In the genomic region with DNA sequence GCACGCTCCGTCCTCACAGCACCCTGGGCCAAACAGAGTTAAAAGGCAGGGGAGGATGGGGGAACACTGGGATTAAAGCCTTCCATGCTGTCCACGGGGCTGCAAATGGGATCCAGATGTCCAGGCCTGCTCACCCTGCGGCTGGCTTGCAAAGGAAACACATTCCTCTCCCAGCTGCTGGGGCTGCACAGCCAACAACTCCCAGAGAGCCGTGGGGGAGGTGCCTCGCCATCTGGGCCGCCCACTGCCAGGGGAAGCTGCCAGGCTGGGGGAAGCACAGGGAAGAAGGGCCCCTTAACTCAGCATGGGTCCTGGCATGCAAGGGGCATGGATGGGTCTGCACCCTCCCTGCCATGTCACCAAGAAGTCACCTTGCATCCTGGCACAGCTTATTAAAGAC, we compare ENCODE assay signal across 8 mouse cellular contexts. TPM values are rescaled to one million over a fixed set of nuclear protein-coding genes. Genes with fewer than 3 reads are reported as not detected.
DNase-seq lines count a peak whose midpoint lies in the region; ATAC-seq and TF ChIP-seq lines count a peak whose summit lies in the region.

No protein-coding gene starts in this region.

- 31% methylated on average over 7 of the region's 7 CpGs for WGBS in intestine, embryonic 16.5 days

- no peak overlapping the region for H3K4me3 ChIP-seq in intestine, embryonic 16.5 days (ENCODE audit: low read length)
- H3K4me3 ChIP-seq in myocyte = no peak overlapping the region

- no peaks in the 10 kb centered on the region for H3K27me3 ChIP-seq in intestine, embryonic 16.5 days (replicated peaks; ENCODE audit: control insufficient read depth, insufficient read depth, low read length)
- no peaks in the 10 kb centered on the region for H3K27me3 ChIP-seq in myocyte (ENCODE audit: control insufficient read depth, insufficient read depth, insufficient read length)

- TF ChIP-seq POLR2A in myocyte (IDR thresholded peaks at IDR 0.05; ENCODE audit: insufficient read length, low read depth) = no peak

- H3K36me3 ChIP-seq in intestine, embryonic 16.5 days (ENCODE audit: control insufficient read depth, insufficient read depth, low read length) = no peaks in the 10 kb centered on the region
- H3K36me3 ChIP-seq in myocyte (ENCODE audit: control insufficient read depth, insufficient read depth) = no peaks in the 10 kb centered on the region

- H3K27ac ChIP-seq in intestine, embryonic 16.5 days (ENCODE audit: low read length) = peak overlapping the region; percentile 64; the same call in 1 of the 2 replicates

- H3K9me3 ChIP-seq in intestine, embryonic 16.5 days (ENCODE audit: control insufficient read depth, low read length) = no peaks in the 10 kb centered on the region

- no peak overlapping the region for H3K4me2 ChIP-seq in intestine, embryonic 16.5 days (ENCODE audit: low read depth, low read length)
- peak overlapping the region; percentile 70 for H3K4me2 ChIP-seq in myocyte (ENCODE audit: low read depth)

- peak; percentile 63 for DNase-seq in adrenal gland, postnatal 10 days
- no peak for DNase-seq in adrenal gland, postnatal 25 days
- DNase-seq in embryo, embryonic 11 days = peak; percentile 89
- DNase-seq in gastrocnemius, postnatal 36 days = peak; percentile 74 to 78
- peak; percentile 75 to 86 for DNase-seq in left cerebral cortex, postnatal 25 days (ENCODE audit: low spot score in 2 of 2)
- no peak for DNase-seq in spleen, adult 18-20 months

- H3K79me2 ChIP-seq in myocyte (ENCODE audit: control insufficient read depth, insufficient read depth) = no peaks in the 10 kb centered on the region

- no peak overlapping the region for H3K9ac ChIP-seq in intestine, embryonic 16.5 days (ENCODE audit: low read depth, low read length)

- peaks cover 27% of the 10 kb centered on the region for H3K4me1 ChIP-seq in intestine, embryonic 16.5 days (ENCODE audit: control insufficient read depth, insufficient read depth, low read length)

- no peak overlapping the region for H3ac ChIP-seq in myocyte (ENCODE audit: control insufficient read depth, insufficient read length)

- intact Hi-C loops in gastrocnemius, postnatal 36 days (cut with DNase I) = no loop called here
- intact Hi-C loops in left cerebral cortex, postnatal 25 days (cut with DNase I) = no loop called here

- ATAC-seq in intestine, embryonic 16.5 days = peak; percentile 69

TF ChIP-seq in myocyte, 11 proteins besides CTCF, POLR2A, EP300 and RAD21:
- TF ChIP-seq MYOD1 (IDR thresholded peaks at IDR 0.05; ENCODE audit: control insufficient read depth in 1 of 3, insufficient read length in 2 of 3, low read depth in 2 of 3) = peak; percentile 9 to 93 (median 89)
- TF ChIP-seq REST (IDR thresholded peaks at IDR 0.05; ENCODE audit: insufficient read depth, insufficient read length) = no peak
- TF ChIP-seq MYOG (IDR thresholded peaks at IDR 0.05; ENCODE audit: control insufficient read depth in 1 of 3, insufficient read depth in 1 of 3, insufficient read length in 2 of 3, low read depth in 2 of 3) = peak; percentile 84 to 94 (median 86)
- no peak for TF ChIP-seq E2F4 (IDR thresholded peaks at IDR 0.05; ENCODE audit: insufficient read depth)
- peak; percentile 92 for TF ChIP-seq TCF3 (IDR thresholded peaks at IDR 0.05; ENCODE audit: insufficient read length, low read depth)
- no peak for TF ChIP-seq MAX (IDR thresholded peaks at IDR 0.05; ENCODE audit: low read depth)
- TF ChIP-seq POLR2AphosphoS2 (IDR thresholded peaks at IDR 0.05; ENCODE audit: insufficient read length, low read depth) = no peak
- TF ChIP-seq USF1 (IDR thresholded peaks at IDR 0.05; ENCODE audit: low read depth) = no peak
- TF ChIP-seq TCF12 (IDR thresholded peaks at IDR 0.05; ENCODE audit: insufficient read depth, poor library complexity, severe bottlenecking) = peak; percentile 97
- TF ChIP-seq SRF (IDR thresholded peaks at IDR 0.05; ENCODE audit: control insufficient read depth, insufficient read length, low read depth) = no peak
- TF ChIP-seq CEBPB (IDR thresholded peaks at IDR 0.05; ENCODE audit: insufficient read depth, poor library complexity, severe bottlenecking) = no peak

RNA-seq across cellular contexts. Expression of a gene that starts 37.8 kb away (rescaled TPM):
- total RNA-seq in adrenal gland, postnatal 10 days (2021) = 10 to 100 TPM; 12.0 to 14.3 TPM
- 12.2 and 14.1 TPM in 2 replicates for total RNA-seq in adrenal gland, postnatal 25 days (2021)
- 10 to 100 TPM; 17.0 to 18.7 TPM for total RNA-seq in gastrocnemius, postnatal 36 days (2021)
- 4.1 and 5.2 TPM in 2 replicates for polyA plus RNA-seq in intestine, embryonic 16.5 days (2015; fragmentation: Nextera tagmentation; extraction: Ambion mirVana)
- 10 to 100 TPM; 31.7 to 41.5 TPM for total RNA-seq in left cerebral cortex, postnatal 25 days (2021)
- 29.5 TPM for polyA plus RNA-seq in myocyte (2012; fragmentation: generic; extraction: Trizol)

RNA-seq across cellular contexts. Expression of a gene that starts 38.6 kb away (rescaled TPM):
- not detected for total RNA-seq in adrenal gland, postnatal 10 days (2021)
- total RNA-seq in adrenal gland, postnatal 25 days (2021) = not detected in 2 replicates
- total RNA-seq in gastrocnemius, postnatal 36 days (2021) = not detected
- 0.23 TPM in 1 of 2 replicates, not detected in the other for polyA plus RNA-seq in intestine, embryonic 16.5 days (2015; fragmentation: Nextera tagmentation; extraction: Ambion mirVana)
- total RNA-seq in left cerebral cortex, postnatal 25 days (2021) = not detected
- polyA plus RNA-seq in myocyte (2012; fragmentation: generic; extraction: Trizol) = 0.55 TPM

RNA-seq across cellular contexts. Expression of a gene that starts 49.7 kb away (rescaled TPM):
- 10 to 100 TPM; 48.9 to 56.5 TPM for total RNA-seq in adrenal gland, postnatal 10 days (2021)
- total RNA-seq in adrenal gland, postnatal 25 days (2021) = 57.9 and 63.3 TPM in 2 replicates
- 10 to 100 TPM; 38.2 to 40.6 TPM for total RNA-seq in gastrocnemius, postnatal 36 days (2021)
- polyA plus RNA-seq in intestine, embryonic 16.5 days (2015; fragmentation: Nextera tagmentation; extraction: Ambion mirVana) = 76.7 and 86.4 TPM in 2 replicates
- 10 to 100 TPM; 81.3 to 87.8 TPM for total RNA-seq in left cerebral cortex, postnatal 25 days (2021)
- 95.7 TPM for polyA plus RNA-seq in myocyte (2012; fragmentation: generic; extraction: Trizol)

RNA-seq across cellular contexts. Expression of a gene that starts 49.9 kb away (rescaled TPM):
- total RNA-seq in adrenal gland, postnatal 10 days (2021) = 1 to 10 TPM; 8.0 to 8.3 TPM
- 6.2 and 7.3 TPM in 2 replicates for total RNA-seq in adrenal gland, postnatal 25 days (2021)
- 1 to 10 TPM; 1.3 to 1.6 TPM for total RNA-seq in gastrocnemius, postnatal 36 days (2021)
- polyA plus RNA-seq in intestine, embryonic 16.5 days (2015; fragmentation: Nextera tagmentation; extraction: Ambion mirVana) = 22.4 and 27.4 TPM in 2 replicates
- total RNA-seq in left cerebral cortex, postnatal 25 days (2021) = 1 to 10 TPM; 7.4 to 9.1 TPM
- polyA plus RNA-seq in myocyte (2012; fragmentation: generic; extraction: Trizol) = 17.6 TPM

Comparison
In these comparisons a context has a peak if more than half of its experiments do, and no peak if none do; other contexts are left out.
1. DNase-seq: peak in adrenal gland, postnatal 10 days (single experiment), embryo, embryonic 11 days (single experiment), gastrocnemius, postnatal 36 days (2 of 2) and left cerebral cortex, postnatal 25 days (2 of 2); none in adrenal gland, postnatal 25 days (single experiment) and spleen, adult 18-20 months (0 of 2).